Mouse (Mus musculus) E14TG2a.4 (cell line): ENCODE measurements around the gene Ncapd2.
"Not testable (repeated sequence)": the region's sequence is repeated elsewhere in the genome, so short reads cannot be mapped to it uniquely, and the experiment has no call there.

Experiments
- H3K27me3 ChIP-seq: 2 replicates; pipeline ENCODE4 v1.6.1; 2014; ENCODE audit warnings: low read length, control low read depth; ENCODE audit not compliant: insufficient read depth
- H3K36me3 ChIP-seq: 2 replicates; pipeline ENCODE4 v1.6.1; 2014; ENCODE audit warnings: low read length, control low read depth; ENCODE audit not compliant: insufficient read depth
- H3K4me1 ChIP-seq: replicated peaks from 2 replicates; pipeline ENCODE4 v1.6.1; 2014; ENCODE audit warnings: low read depth, low read length, control low read depth
- H3K4me3 ChIP-seq: replicated peaks from 2 replicates; pipeline ENCODE4 v1.5.1; 2014; ENCODE audit warnings: mild to moderate bottlenecking, low read length
- H3K9me3 ChIP-seq: 2 replicates; pipeline ENCODE4 v1.6.1; 2014; ENCODE audit warnings: low read length, control low read depth
- CTCF ChIP-seq: conservative IDR thresholded peaks from 2 replicates; pipeline ENCODE4 v1.5.1; 2014; ENCODE audit warnings: low read length
- NANOG ChIP-seq: IDR thresholded peaks from 2 replicates; pipeline ENCODE4 v1.6.1; 2014; ENCODE audit warnings: borderline replicate concordance, low read length, mixed read lengths
- POU5F1 ChIP-seq: IDR thresholded peaks from 2 replicates; pipeline ENCODE4 v1.6.1; 2014; ENCODE audit warnings: low read length, borderline replicate concordance

Gene Ncapd2

GRCm38 (mm10) chr6:125166051-125166751, 25.3 kb downstream of the Ncapd2 start, which contains the start of gene Gapdh:
Gapdh (minus strand) TSS chr6:125166467.
- Histone ChIP-seq H3K4me1 (peaks cover 48% of the 10 kb centered on the region), H3K4me3 (peak within 1 kb of the TSS; percentile 98)
- TF ChIP-seq NANOG (no peak), POU5F1 (no peak), CTCF (no peak)

GRCm38 (mm10) chr6:125165328-125165891, 26.1 kb downstream of the Ncapd2 start:
- Histone ChIP-seq H3K9me3 (no peaks in the 10 kb centered on the region), H3K27me3 (no peaks in the 10 kb centered on the region), H3K4me1 (peaks cover 48% of the 10 kb centered on the region), H3K36me3 (peaks cover 76% of the 10 kb centered on the region), H3K4me3 (peak overlapping the region; percentile 98)
- TF ChIP-seq NANOG: no peak
- no peak for TF ChIP-seq POU5F1
- TF ChIP-seq CTCF: no peak

More at GRCm38 (mm10) chr6:125166051-125166751, 25.3 kb downstream of the Ncapd2 start, which contains the start of gene Gapdh:
- Histone ChIP-seq H3K36me3 (peaks cover 77% of the 10 kb centered on the region), H3K9me3 (no peaks in the 10 kb centered on the region), H3K27me3 (no peaks in the 10 kb centered on the region)

- TF ChIP-seq POU5F1: no peak
- TF ChIP-seq CTCF: no peak
- TF ChIP-seq NANOG: no peak
- Histone ChIP-seq H3K27me3 (no peaks in the 10 kb centered on the region), H3K4me3 (peak overlapping the region; percentile 98), H3K9me3 (no peaks in the 10 kb centered on the region), H3K36me3 (peaks cover 76% of the 10 kb centered on the region), H3K4me1 (peaks cover 48% of the 10 kb centered on the region)
These were observed 26.7 kb downstream of the Ncapd2 start for GRCm38 (mm10) chr6:125164672-125165327.

- Histone ChIP-seq H3K4me3 (peak overlapping the region; percentile 98), H3K36me3 (peaks cover 76% of the 10 kb centered on the region), H3K4me1 (peaks cover 48% of the 10 kb centered on the region), H3K27me3 (no peaks in the 10 kb centered on the region), H3K9me3 (no peaks in the 10 kb centered on the region)
- no peak for TF ChIP-seq CTCF
- no peak for TF ChIP-seq NANOG
- TF ChIP-seq POU5F1: no peak
These were observed 27.5 kb downstream of the Ncapd2 start for GRCm38 (mm10) chr6:125163801-125164657.

- Histone ChIP-seq H3K4me3 (peak overlapping the region; percentile 98), H3K4me1 (peaks cover 46% of the 10 kb centered on the region), H3K36me3 (peaks cover 72% of the 10 kb centered on the region)
- not testable (repeated sequence) for H3K9me3 ChIP-seq, H3K27me3 ChIP-seq
These were observed 28.7 kb downstream of the Ncapd2 start for GRCm38 (mm10) chr6:125162615-125163305.

- Histone ChIP-seq H3K4me3 (peak overlapping the region; percentile 98), H3K4me1 (peaks cover 47% of the 10 kb centered on the region), H3K36me3 (peaks cover 72% of the 10 kb centered on the region)
- H3K27me3 ChIP-seq, H3K9me3 ChIP-seq: not testable (repeated sequence)
- peak; percentile 45 for TF ChIP-seq CTCF
These were observed 29.5 kb downstream of the Ncapd2 start for GRCm38 (mm10) chr6:125161971-125162370.

GRCm38 (mm10) chr6:125160854-125161760, 30.4 kb downstream of the Ncapd2 start:
- peaks cover 78% of the 10 kb centered on the region for H3K36me3 ChIP-seq
- peaks cover 55% of the 10 kb centered on the region for H3K4me1 ChIP-seq
- peak overlapping the region; percentile 55 for H3K4me3 ChIP-seq
- no peaks in the 10 kb centered on the region for H3K27me3 ChIP-seq
- no peaks in the 10 kb centered on the region for H3K9me3 ChIP-seq
- TF ChIP-seq POU5F1 (no peak), NANOG (no peak), CTCF (no peak)
